Mouse (Mus musculus) CH12.LX (cell line): ENCODE measurements around the gene Ascl2. TPM values are rescaled to one million over a fixed set of nuclear protein-coding genes. Genes with fewer than 3 reads are reported as not detected.

Experiments
- DNase-seq: peaks from one replicate; pipeline ENCODE4 v3.0.0-alpha.2; 2013; ENCODE audit errors: extremely low read depth
- H3K27ac ChIP-seq: 2 replicates; pipeline ENCODE4 v1.5.1; 2012; ENCODE audit warnings: low read depth, mild to moderate bottlenecking, control low read depth, moderate library complexity; ENCODE audit not compliant: insufficient read depth
- H3K27me3 ChIP-seq: replicated peaks from 2 replicates; pipeline ENCODE3; 2012; ENCODE audit warnings: inconsistent platforms
- H3K36me3 ChIP-seq, 2 experiments: replicated peaks in 1 of 2; 2 replicates each; pipeline versions ENCODE3 to v1.6.1; 2012; ENCODE audit warnings: inconsistent platforms in 1 of 2, low read length in 1 of 2, mild to moderate bottlenecking in 1 of 2, mixed read lengths in 1 of 2, moderate library complexity in 1 of 2; ENCODE audit not compliant: control insufficient read depth in 1 of 2, insufficient read depth in 1 of 2
- H3K4me1 ChIP-seq, 2 experiments: 2 replicates each; pipeline ENCODE4 v1.6.1; 2012; ENCODE audit warnings: inconsistent platforms in 1 of 2, moderate library complexity in 1 of 2; ENCODE audit not compliant: insufficient read depth in 2 of 2, control insufficient read depth in 1 of 2
- H3K4me2 ChIP-seq: 2 replicates; pipeline ENCODE4 v1.6.1; 2012; ENCODE audit warnings: low read depth, mild to moderate bottlenecking, control low read depth; ENCODE audit not compliant: poor library complexity, insufficient read depth, severe bottlenecking
- H3K4me3 ChIP-seq, 3 experiments: fragments of 150-350 bp in 1 of 3; sonication (generic) in 1 of 3; replicated peaks in 1 of 3; 2 replicates each; pipeline versions ENCODE3 to v1.5.1; 2011 to 2012; ENCODE audit warnings: low read depth in 2 of 3, low read length in 2 of 3, mild to moderate bottlenecking in 2 of 3, moderate library complexity in 2 of 3, control low read depth in 1 of 3, improper control_type of control experiment in 1 of 3, inconsistent platforms in 1 of 3, mixed read lengths in 1 of 3; ENCODE audit not compliant: poor library complexity in 1 of 3
- H3K79me2 ChIP-seq: replicated peaks from 2 replicates; pipeline ENCODE4 v1.6.1; 2012; ENCODE audit warnings: mild to moderate bottlenecking, moderate library complexity; ENCODE audit not compliant: control insufficient read depth, poor library complexity, insufficient read depth, severe bottlenecking; ENCODE audit errors: extremely low read depth
- H3K9ac ChIP-seq: 2 replicates; pipeline ENCODE4 v1.6.1; 2012; ENCODE audit warnings: low read depth, mild to moderate bottlenecking, control low read depth, moderate library complexity; ENCODE audit not compliant: insufficient read depth
- H3K9me3 ChIP-seq: replicated peaks from 2 replicates; pipeline ENCODE3; 2012; ENCODE audit warnings: low read length, inconsistent platforms, mixed read lengths
- CHD1 ChIP-seq: IDR thresholded peaks from 2 replicates; pipeline ENCODE4 v1.6.1; 2012; ENCODE audit warnings: low read depth, low read length, improper control_type of control experiment, inconsistent platforms
- CTCF ChIP-seq, 2 experiments: IDR thresholded peaks in 1 of 2; conservative IDR thresholded peaks in 1 of 2; 2 replicates each; pipeline ENCODE4 v1.5.1; 2011 to 2012; ENCODE audit warnings: low read depth in 2 of 2, low read length in 2 of 2, improper control_type of control experiment in 1 of 2, inconsistent platforms in 1 of 2, mild to moderate bottlenecking in 1 of 2, moderate library complexity in 1 of 2
- ELF1 ChIP-seq: IDR thresholded peaks from 2 replicates; pipeline ENCODE4 v1.6.1; 2014; ENCODE audit warnings: low read depth, mild to moderate bottlenecking, inconsistent platforms, low read length, improper control_type of control experiment
- ETS1 ChIP-seq: conservative IDR thresholded peaks from 2 replicates; pipeline ENCODE4 v1.6.1; 2012; ENCODE audit warnings: low read depth, mild to moderate bottlenecking, inconsistent platforms, low read length, improper control_type of control experiment, moderate library complexity
- HCFC1 ChIP-seq: IDR thresholded peaks from 2 replicates; pipeline ENCODE4 v1.6.1; 2012; ENCODE audit warnings: low read depth, mild to moderate bottlenecking, inconsistent platforms, low read length, improper control_type of control experiment
- JUN ChIP-seq: IDR thresholded peaks from 2 replicates; pipeline ENCODE4 v1.6.1; 2011; ENCODE audit warnings: low read depth, mild to moderate bottlenecking, low read length, improper control_type of control experiment, moderate library complexity; ENCODE audit not compliant: insufficient read depth
- KAT2A ChIP-seq: IDR thresholded peaks from 2 replicates; pipeline ENCODE4 v1.6.1; 2012; ENCODE audit warnings: low read length, improper control_type of control experiment, inconsistent platforms; ENCODE audit not compliant: insufficient replicate concordance
- MAFK ChIP-seq: IDR thresholded peaks from 2 replicates; pipeline ENCODE4 v1.6.1; 2011; ENCODE audit warnings: low read length, improper control_type of control experiment; ENCODE audit not compliant: insufficient replicate concordance
- MAZ ChIP-seq: IDR thresholded peaks from 2 replicates; pipeline ENCODE4 v1.6.1; 2012; ENCODE audit warnings: low read depth, mild to moderate bottlenecking, inconsistent platforms, low read length, improper control_type of control experiment, moderate library complexity
- MYC ChIP-seq: IDR thresholded peaks from 2 replicates; pipeline ENCODE4 v1.6.1; 2011; ENCODE audit warnings: low read depth, mild to moderate bottlenecking, improper control_type of control experiment, low read length
- NELFE ChIP-seq: IDR thresholded peaks from 2 replicates; pipeline ENCODE4 v1.6.1; 2011; ENCODE audit warnings: low read depth, low read length, improper control_type of control experiment
- NRF1 ChIP-seq: IDR thresholded peaks from 2 replicates; pipeline ENCODE4 v1.6.1; 2014; ENCODE audit warnings: low read depth, mild to moderate bottlenecking, inconsistent platforms, low read length, improper control_type of control experiment, moderate library complexity
- POLR2A ChIP-seq: IDR thresholded peaks from 2 replicates; pipeline ENCODE4 v1.6.1; 2011; ENCODE audit warnings: low read depth, mild to moderate bottlenecking, improper control_type of control experiment, low read length
- RAD21 ChIP-seq: IDR thresholded peaks from 2 replicates; pipeline ENCODE4 v1.6.1; 2011; ENCODE audit warnings: low read depth, mild to moderate bottlenecking, low read length, improper control_type of control experiment, moderate library complexity
- SMC3 ChIP-seq: IDR thresholded peaks from 2 replicates; pipeline ENCODE4 v1.6.1; 2011; ENCODE audit warnings: low read depth, low read length, improper control_type of control experiment
- TBP ChIP-seq: conservative IDR thresholded peaks from 2 replicates; pipeline ENCODE4 v1.6.1; 2011; ENCODE audit warnings: low read depth, low read length, improper control_type of control experiment
- ZKSCAN1 ChIP-seq: IDR thresholded peaks from 2 replicates; pipeline ENCODE4 v1.6.1; 2012; ENCODE audit warnings: low read depth, inconsistent platforms, low read length, improper control_type of control experiment, borderline replicate concordance
- ZMIZ1 ChIP-seq: IDR thresholded peaks from 2 replicates; pipeline ENCODE4 v1.6.1; 2012; ENCODE audit warnings: low read depth, mild to moderate bottlenecking, inconsistent platforms, low read length, improper control_type of control experiment
- dilution Hi-C: fragments of 300-500 bp; cut with MboI; formaldehyde crosslinking; loops from 2 replicates; pipeline ENCODE4 v1.14.3; 2020; ENCODE audit warnings: low sequenced_read_pairs; ENCODE audit not compliant: extremely low pct_unique_long_range_greater_than_20kb, extremely low pct_ligation_motif_present
- in situ Hi-C: fragments of 300-500 bp; cut with MboI; formaldehyde crosslinking; loops from 3 replicates; pipeline ENCODE4 v1.14.3; 2019; ENCODE audit warnings: low sequenced_read_pairs, low pct_ligation_motif_present, low pct_unique_long_range_greater_than_20kb, mixed read lengths
- polyA plus RNA-seq: library from polyadenylated mRNA; unstranded; fragments of >175 nt; gene quantifications from 2 replicates; pipeline ENCODE4 v1.2.1, GENCODE M21; 2012; ENCODE audit warnings: low read depth; ENCODE audit not compliant: insufficient read length
- total RNA-seq, 2 experiments: library from RNA; depleted of rRNA; stranded (reverse); fragments of 300-350 nt in 1 of 2; fragments of >200 nt in 1 of 2; gene quantifications; 2 replicates each; pipeline ENCODE4 v1.2.3; 2012 to 2014

Ascl2 gene
- total and polyA plus RNA-seq, 3 experiments = not detected

- H3K4me3 ChIP-seq = no peak overlapping the region
- H3K27me3 ChIP-seq = no peaks in the 10 kb centered on the region
- in situ Hi-C loops (loop anchor here (25.0 kb wide), 1 partner anchor 540 kb away; the partner anchor contains the start of gene Lsp1), dilution Hi-C loops (no loop called here)
- H3K4me1 ChIP-seq = peaks cover 13 to 33% of the 10 kb centered on the region in 2 experiments
- peaks cover 0 to 2% of the 10 kb centered on the region in 2 experiments for H3K36me3 ChIP-seq
- H3K27ac ChIP-seq = no peak overlapping the region
- TF ChIP-seq MAZ (0 out of 2 replicates have a peak, but pooled peaks have one; percentile 64), KAT2A (no peak), RAD21 (peak; percentile 68), NRF1 (no peak), HCFC1 (no peak), CTCF (conservative IDR thresholded peaks at IDR 0.05 in 1 of 2, IDR thresholded peaks at IDR 0.05 in 1 of 2; ENCODE audit: low read depth in 2 of 2, low read length in 2 of 2) (peak; percentile 19 to 77; a peak in 3 of 4 replicates), POLR2A (no peak), CHD1 (no peak), JUN (no peak), SMC3 (peak; percentile 67), MYC (no peak)
- H3K9me3 ChIP-seq = no peaks in the 10 kb centered on the region
- no peak overlapping the region for H3K4me2 ChIP-seq
- peaks cover 21% of the 10 kb centered on the region for H3K79me2 ChIP-seq
- no peak for DNase-seq
- no peak overlapping the region for H3K9ac ChIP-seq
Observed at GRCm38 (mm10) chr7:143002679-143003078, 33.6 kb upstream of the Ascl2 start.

GRCm38 (mm10) chr7:142997403-142998150, 28.5 kb upstream of the Ascl2 start:
- peaks cover 0 to 10% of the 10 kb centered on the region in 2 experiments for H3K36me3 ChIP-seq
- H3K4me1 ChIP-seq = peaks cover 3 to 19% of the 10 kb centered on the region in 2 experiments
- no peak overlapping the region for H3K9ac ChIP-seq
- no peaks in the 10 kb centered on the region for H3K9me3 ChIP-seq
- no peaks in the 10 kb centered on the region for H3K27me3 ChIP-seq
- no peak for TF ChIP-seq ZMIZ1
- TF ChIP-seq ELF1 = no peak
- TF ChIP-seq TBP = no peak
- no peak for TF ChIP-seq ZKSCAN1
- no peak for TF ChIP-seq NELFE
- TF ChIP-seq MAFK = peak; percentile 45; the same call in 1 of the 2 replicates
- TF ChIP-seq ETS1 = no peak
- H3K4me2 ChIP-seq = no peak overlapping the region
- DNase-seq = no peak
- H3K79me2 ChIP-seq = no peaks in the 10 kb centered on the region
- H3K4me3 ChIP-seq = no peak overlapping the region
- dilution Hi-C loops (no loop called here), in situ Hi-C loops (no loop called here)
- H3K27ac ChIP-seq = no peak overlapping the region
